ENCODE assay signal across 8 mouse cellular contexts in genomic region chr14:48332193-48332592, GRCm38 (mm10).
DNase-seq lines count a peak whose midpoint lies in the region; ATAC-seq lines count a peak whose summit lies in the region.

No protein-coding gene starts in this region.

- H3K36me3 ChIP-seq in hindbrain, embryonic 12.5 days: no peaks in the 10 kb centered on the region
- no peaks in the 10 kb centered on the region for H3K36me3 ChIP-seq in hindbrain, embryonic 11.5 days (ENCODE audit: control insufficient read depth, insufficient read depth, low read length)
- no peaks in the 10 kb centered on the region for H3K36me3 ChIP-seq in heart, embryonic 15.5 days
- H3K36me3 ChIP-seq in limb, embryonic 13.5 days: no peaks in the 10 kb centered on the region

- no peaks in the 10 kb centered on the region for H3K9me3 ChIP-seq in hindbrain, embryonic 12.5 days (replicated peaks)
- H3K9me3 ChIP-seq in hindbrain, embryonic 11.5 days (ENCODE audit: control insufficient read depth, low read length): no peaks in the 10 kb centered on the region
- H3K9me3 ChIP-seq in heart, embryonic 15.5 days (replicated peaks): no peaks in the 10 kb centered on the region
- no peaks in the 10 kb centered on the region for H3K9me3 ChIP-seq in limb, embryonic 13.5 days

- no peak for DNase-seq in hindbrain, embryonic 11.5 days (ENCODE audit: low spot score)
- peak; percentile 20 for DNase-seq in adrenal gland, adult 8-10 months
- DNase-seq in gastrocnemius, postnatal 36 days: no peak
- DNase-seq in cerebellum, adult 9-10 months: no peak
- DNase-seq in right cerebral cortex, postnatal 10 days (ENCODE audit: low spot score in 2 of 2): no peak

- 50% methylated on average over 2 of the region's 2 CpGs for WGBS in hindbrain, embryonic 12.5 days
- 50% methylated on average over 2 of the region's 2 CpGs for WGBS in hindbrain, embryonic 11.5 days
- WGBS in heart, embryonic 15.5 days: 48% methylated on average over 2 of the region's 2 CpGs
- WGBS in limb, embryonic 13.5 days: 19% methylated on average over 2 of the region's 2 CpGs

- ATAC-seq in hindbrain, embryonic 12.5 days (ENCODE audit: low FRiP score): no peak
- ATAC-seq in hindbrain, embryonic 11.5 days (ENCODE audit: low FRiP score): no peak
- no peak for ATAC-seq in heart, embryonic 15.5 days (replicated peaks; ENCODE audit: insufficient number of reproducible peaks, insufficient read depth, low FRiP score, low read depth)
- ATAC-seq in limb, embryonic 13.5 days (ENCODE audit: low FRiP score, low read depth): peak; percentile 10

- no peak overlapping the region for H3K4me2 ChIP-seq in hindbrain, embryonic 12.5 days (replicated peaks)
- no peak overlapping the region for H3K4me2 ChIP-seq in hindbrain, embryonic 11.5 days (replicated peaks; ENCODE audit: low read depth, low read length)
- no peak overlapping the region for H3K4me2 ChIP-seq in heart, embryonic 15.5 days
- H3K4me2 ChIP-seq in limb, embryonic 13.5 days (replicated peaks): peak overlapping the region; percentile 51; the same call in 1 of the 2 replicates

- peaks cover 12% of the 10 kb centered on the region; the same call in 1 of the 2 replicates for H3K27me3 ChIP-seq in hindbrain, embryonic 12.5 days
- H3K27me3 ChIP-seq in hindbrain, embryonic 11.5 days (ENCODE audit: control insufficient read depth, insufficient read depth, low read length): 0 out of 2 replicates have a peak, but pooled peaks cover 2% of the 10 kb centered on the region
- H3K27me3 ChIP-seq in heart, embryonic 15.5 days: peaks cover 32% of the 10 kb centered on the region
- no peaks in the 10 kb centered on the region for H3K27me3 ChIP-seq in limb, embryonic 13.5 days

- intact Hi-C loops in gastrocnemius, postnatal 36 days (cut with DNase I): no loop called here

- peaks cover 20% of the 10 kb centered on the region for H3K4me1 ChIP-seq in hindbrain, embryonic 12.5 days
- H3K4me1 ChIP-seq in hindbrain, embryonic 11.5 days (replicated peaks; ENCODE audit: control insufficient read depth, insufficient read depth, low read length): no peaks in the 10 kb centered on the region
- peaks cover 24% of the 10 kb centered on the region for H3K4me1 ChIP-seq in heart, embryonic 15.5 days (replicated peaks)
- peaks cover 54% of the 10 kb centered on the region for H3K4me1 ChIP-seq in limb, embryonic 13.5 days

- H3K4me3 ChIP-seq in hindbrain, embryonic 12.5 days: no peak overlapping the region
- no peak overlapping the region for H3K4me3 ChIP-seq in hindbrain, embryonic 11.5 days (ENCODE audit: low read depth, low read length)
- H3K4me3 ChIP-seq in heart, embryonic 15.5 days: no peak overlapping the region
- H3K4me3 ChIP-seq in limb, embryonic 13.5 days: no peak overlapping the region

- 0 out of 2 replicates have a peak overlapping the region, but pooled peaks have one; percentile 31 for H3K27ac ChIP-seq in hindbrain, embryonic 12.5 days
- no peak overlapping the region for H3K27ac ChIP-seq in hindbrain, embryonic 11.5 days (ENCODE audit: low read depth, low read length)
- 0 out of 2 replicates have a peak overlapping the region, but pooled peaks have one; percentile 7 for H3K27ac ChIP-seq in heart, embryonic 15.5 days
- peak overlapping the region; percentile 55; the same call in 1 of the 2 replicates for H3K27ac ChIP-seq in limb, embryonic 13.5 days

- no peak overlapping the region for H3K9ac ChIP-seq in hindbrain, embryonic 12.5 days
- H3K9ac ChIP-seq in hindbrain, embryonic 11.5 days (ENCODE audit: low read depth, low read length): no peak overlapping the region
- no peak overlapping the region for H3K9ac ChIP-seq in heart, embryonic 15.5 days
- H3K9ac ChIP-seq in limb, embryonic 13.5 days: no peak overlapping the region
